Mouse (Mus musculus) neural tube, embryonic 10.5 days (tissue): Measurements from ENCODE around the gene Il11ra1.
"Not testable (repeated sequence)": the region's sequence is repeated elsewhere in the genome, so short reads cannot be mapped to it uniquely, and the experiment has no call there.

ENCODE experiments used
- DNase-seq: peaks from one replicate; pipeline ENCODE4 v3.0.0-alpha.2; 2017; ENCODE audit warnings: low spot score; ENCODE audit errors: extremely low spot score

Gene Il11ra1

DNA sequence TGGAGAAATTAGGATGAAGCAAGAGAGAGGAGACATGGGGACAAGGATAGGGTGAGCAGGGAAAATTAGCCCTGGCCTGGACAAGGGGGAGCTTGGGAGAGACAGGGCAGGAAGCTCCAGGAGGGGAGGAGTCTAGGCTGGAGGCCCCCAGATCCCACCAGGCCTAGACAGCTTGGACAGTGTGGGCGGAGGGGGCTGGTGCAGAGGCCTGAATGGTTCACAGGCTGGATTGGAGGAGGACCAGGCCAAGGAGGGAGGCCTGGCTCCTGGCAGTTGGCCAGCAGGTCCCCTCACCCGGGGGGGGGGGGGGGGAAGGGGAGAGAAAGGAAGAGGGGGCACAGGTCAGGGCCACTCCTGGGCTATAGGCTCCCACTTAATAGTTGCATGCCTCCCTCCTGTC is 20.5 kb upstream of the Il11ra1 start:
- no peak for DNase-seq

DNA sequence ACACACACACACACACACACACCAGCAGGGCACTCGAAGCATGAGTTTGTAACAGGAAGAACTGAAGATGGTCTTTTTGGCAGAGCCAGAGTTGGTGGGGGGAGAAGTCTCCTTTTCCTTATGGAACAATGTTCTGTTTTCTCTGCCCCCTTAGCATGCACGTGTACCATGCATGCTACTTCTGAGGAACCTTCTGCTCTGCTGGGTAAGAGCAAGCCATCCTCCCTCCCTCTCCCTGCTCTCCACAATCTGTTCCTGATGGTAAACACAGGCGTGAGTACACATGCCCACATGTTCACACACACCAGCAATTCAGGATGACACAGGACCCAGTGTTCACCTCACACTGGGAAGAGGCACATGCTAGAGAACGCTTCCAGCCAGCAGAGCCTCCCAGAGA is 18.6 kb upstream of the Il11ra1 start:
- DNase-seq, result no peak

GRCm38 (mm10) chr4:41681947-41682346 is 17.8 kb upstream of the Il11ra1 start:
- no peak for DNase-seq

DNA sequence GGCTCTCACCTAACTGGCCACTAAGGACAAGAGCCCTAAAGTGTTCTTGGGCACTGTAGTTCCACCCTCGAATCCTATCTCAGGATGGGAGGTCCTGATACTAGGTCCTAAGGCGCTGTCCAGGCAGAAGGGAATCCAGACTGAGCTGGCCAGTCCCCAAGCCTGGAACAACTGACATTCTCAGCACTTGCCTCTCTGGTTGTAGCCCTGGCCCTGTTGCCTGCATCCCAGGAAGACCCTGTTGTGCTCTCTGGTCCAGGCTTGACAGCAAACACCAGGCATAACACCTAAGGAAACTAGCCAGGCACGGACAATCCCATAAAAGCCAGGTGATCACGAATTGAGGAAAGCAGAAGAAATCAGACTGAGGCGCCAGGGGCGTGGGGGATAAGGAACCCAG is 17.0 kb upstream of the Il11ra1 start:
- DNase-seq, result no peak

DNA sequence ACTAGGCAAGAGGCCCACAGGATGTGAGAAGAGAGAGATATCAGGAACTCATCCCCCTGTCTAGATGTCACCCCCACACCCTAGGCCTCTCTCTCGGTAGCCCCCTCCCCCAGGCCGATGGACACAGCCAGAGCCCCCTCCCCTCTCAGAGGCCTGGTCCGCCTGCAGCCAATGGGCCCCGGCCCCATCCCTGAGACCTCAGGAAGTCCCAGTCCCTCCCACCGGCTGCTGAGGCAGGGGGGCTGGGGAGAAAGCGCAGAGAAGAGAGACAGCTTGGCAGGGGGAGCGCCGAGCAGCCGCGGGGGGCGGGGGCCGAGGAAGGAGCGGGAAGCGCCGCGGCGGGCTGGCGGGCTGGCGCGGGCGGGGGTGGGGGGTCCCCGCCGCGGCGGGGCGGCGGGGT is 16.5 kb upstream of the Il11ra1 start:
- DNase-seq, result not testable (repeated sequence)

DNA sequence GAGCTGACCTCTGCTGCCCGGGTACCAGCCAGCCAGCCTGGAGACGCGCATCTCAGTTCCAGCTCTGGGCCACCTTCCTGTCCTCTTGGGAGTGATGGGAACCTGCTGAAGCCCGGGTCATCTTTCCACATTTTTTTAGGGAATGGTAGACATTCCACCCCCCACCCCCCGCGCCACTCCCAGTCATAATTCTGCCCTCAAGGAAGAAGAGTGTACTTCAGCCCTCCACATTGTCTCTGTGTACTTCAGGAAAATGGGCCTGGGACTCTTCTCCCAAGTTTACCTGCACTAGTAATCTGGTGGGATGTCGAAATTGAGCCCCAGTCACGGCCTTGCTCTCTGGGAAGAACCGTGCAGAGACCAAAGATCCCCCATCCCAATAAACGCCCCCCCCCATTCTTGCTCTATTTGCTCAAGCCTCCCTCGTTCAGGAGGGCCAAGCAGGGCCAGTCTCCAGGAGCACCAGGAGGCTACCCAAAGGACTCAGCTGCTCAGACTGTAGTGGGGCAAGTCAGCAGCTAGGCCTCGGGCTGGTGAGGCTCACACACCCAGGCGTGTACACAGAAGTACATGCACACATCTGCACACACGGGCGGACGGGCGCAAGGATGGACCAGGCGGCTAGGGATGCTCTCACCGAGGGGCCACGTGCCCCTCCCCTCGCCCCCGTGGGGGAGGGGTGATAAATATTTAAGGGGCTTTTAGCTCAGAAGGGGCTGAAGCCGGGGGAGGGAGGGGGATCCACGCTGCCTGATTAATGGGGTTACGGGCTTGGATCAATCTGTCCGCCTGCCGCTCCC is 15.5 kb upstream of the Il11ra1 start:
- DNase-seq, result peak; percentile 61

DNA sequence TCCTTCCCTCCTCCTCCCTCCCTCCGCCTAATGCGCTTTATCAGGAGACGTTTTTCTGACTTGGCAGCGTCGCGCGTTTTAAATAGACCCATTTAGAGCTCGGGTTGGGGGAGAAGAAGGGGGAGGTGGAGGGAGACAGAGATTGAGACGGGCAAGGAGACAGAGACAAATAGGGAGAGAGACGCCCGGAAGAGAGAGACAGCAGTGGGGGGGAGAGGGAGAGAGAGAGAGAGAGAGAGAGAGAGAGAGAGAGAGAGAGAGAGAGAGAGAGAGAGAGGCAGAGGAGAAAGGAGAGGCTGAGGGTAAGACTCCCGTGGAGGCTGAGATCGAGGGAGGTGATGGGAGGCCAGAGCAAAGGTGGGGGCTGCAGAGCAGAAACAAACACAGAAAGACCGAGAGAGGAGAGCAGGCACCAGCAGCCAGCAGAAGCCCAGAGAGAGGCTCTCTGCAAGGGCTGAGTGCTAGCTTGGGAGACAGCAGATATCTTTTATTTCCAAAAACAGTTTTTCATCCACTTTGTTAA is 14.8 kb upstream of the Il11ra1 start:
- not testable (repeated sequence) for DNase-seq

- DNase-seq, result not testable (repeated sequence)
Observed at GRCm38 (mm10) chr4:41685882-41686492, 13.8 kb upstream of the Il11ra1 start.

- DNase-seq, result not testable (repeated sequence)
Observed at GRCm38 (mm10) chr4:41688562-41688961, 11.2 kb upstream of the Il11ra1 start.

DNA sequence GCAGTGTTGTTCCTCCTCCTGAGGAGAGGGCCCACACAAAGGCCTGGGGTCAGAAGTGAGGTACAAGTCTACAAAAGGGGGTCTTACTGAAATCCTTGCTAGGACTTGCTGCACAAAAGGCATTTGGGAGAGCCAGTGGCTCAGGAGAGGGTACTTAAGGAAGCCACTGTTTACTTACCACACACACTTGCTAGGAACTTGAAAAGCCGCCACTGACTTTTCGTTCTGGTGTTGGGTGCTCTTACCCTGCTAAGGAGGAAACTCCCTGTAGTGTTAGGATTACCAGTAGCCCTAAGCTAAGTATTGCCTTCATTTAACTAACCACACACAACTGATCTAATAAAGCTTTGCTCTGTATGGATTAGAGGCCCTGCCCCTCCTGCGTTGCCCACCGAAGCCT is 9.8 kb upstream of the Il11ra1 start:
- DNase-seq, result not testable (repeated sequence)

DNA sequence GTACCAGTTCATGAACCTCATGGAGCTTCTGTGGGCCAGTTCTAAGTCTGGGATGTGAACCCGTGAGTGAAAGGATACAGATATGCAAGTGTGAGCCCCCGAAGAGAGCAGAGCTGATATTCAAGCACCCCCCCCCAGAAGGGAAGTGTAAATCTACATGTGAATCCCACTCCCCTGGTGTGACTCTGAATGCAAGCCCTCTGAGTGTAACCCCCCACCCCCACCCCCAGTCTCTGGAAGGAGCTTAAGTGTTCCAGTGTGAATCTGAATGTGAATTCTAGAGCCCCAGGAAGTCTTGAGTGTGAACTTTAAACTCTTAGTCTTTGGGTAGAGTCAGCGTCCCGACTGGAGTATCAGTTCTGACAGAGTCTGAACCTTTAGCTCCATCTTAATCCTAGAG is 6.3 kb upstream of the Il11ra1 start:
- not testable (repeated sequence) for DNase-seq

DNA sequence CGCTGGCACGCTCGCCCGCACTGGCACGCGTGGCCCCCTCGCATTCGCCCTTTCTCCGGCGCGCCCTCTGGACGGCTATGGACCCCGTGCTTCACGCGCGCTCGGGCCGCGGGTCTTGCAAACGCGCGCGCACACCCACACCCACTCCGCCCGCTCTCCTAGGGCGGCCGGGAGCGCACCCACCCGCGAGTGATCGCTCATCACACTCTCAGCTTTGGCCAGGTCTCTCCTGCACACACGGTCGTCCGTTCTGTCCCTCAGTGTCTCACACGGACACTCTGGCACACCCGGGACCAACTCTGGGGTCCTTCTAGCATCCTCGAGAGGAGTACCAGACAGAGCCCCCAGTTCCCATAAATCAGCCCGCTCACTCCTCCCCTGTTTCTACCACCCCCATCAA is 4.0 kb upstream of the Il11ra1 start:
- not testable (repeated sequence) for DNase-seq

GRCm38 (mm10) chr4:41696452-41696851 is 3.3 kb upstream of the Il11ra1 start:
- not testable (repeated sequence) for DNase-seq

- DNase-seq, result peak; percentile 82
Observed at GRCm38 (mm10) chr4:41696930-41697841, 2.6 kb upstream of the Il11ra1 start, which contains the start of gene Cntfr. Gene Cntfr, minus strand, starts transcription at chr4:41697089.

DNA sequence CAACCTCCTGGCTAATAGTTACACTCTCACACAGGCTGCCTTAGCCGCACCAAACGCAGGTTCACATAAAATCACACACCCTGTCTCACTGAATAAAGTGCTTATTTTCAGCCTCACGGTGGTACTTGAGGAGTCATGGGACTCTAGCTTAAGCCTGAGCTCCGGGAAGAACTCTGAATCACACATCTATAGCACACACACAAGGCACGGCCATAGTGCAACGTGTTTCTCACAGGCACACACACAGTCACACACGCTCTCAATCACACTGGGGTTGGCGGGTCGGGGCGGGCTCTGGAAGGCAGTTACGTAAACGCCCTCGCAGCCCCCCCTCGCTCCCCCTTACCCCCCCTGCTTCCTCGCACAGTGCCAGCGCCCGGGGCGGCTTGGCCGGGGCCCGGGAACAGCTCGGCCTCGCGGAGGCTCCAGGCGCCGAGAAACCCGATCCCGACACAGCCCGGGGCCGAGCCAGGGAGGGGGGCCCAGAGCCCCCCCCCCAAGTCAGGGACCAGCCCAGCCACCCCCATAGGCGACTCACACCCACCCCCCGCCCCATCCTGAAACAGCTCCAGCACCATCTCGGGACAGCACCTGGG is 1.3 kb upstream of the Il11ra1 start:
- DNase-seq, result not testable (repeated sequence)

GRCm38 (mm10) chr4:41700224-41700623 is 435 bp downstream of the Il11ra1 start:
- not testable (repeated sequence) for DNase-seq

DNA sequence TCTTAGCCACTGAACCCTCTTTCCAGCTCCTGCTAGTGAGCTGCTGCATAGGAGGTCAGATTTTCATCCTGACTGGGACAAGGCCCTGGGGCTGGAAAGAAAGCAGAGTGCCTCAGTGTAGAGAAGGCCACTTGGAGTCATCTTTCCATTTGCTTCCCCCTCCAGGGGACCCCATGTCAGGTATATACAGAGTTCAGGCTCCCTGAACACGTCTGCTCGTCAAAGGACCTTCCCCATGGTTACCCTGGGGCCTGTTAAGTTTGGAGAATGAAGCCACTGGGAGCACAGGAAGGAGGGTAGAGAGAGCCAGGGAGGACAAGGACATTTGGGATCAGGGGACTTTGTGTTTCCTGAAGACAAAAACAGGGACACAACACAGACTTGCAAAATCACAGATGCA is 2.4 kb downstream of the Il11ra1 start:
- DNase-seq, result not testable (repeated sequence)

DNA sequence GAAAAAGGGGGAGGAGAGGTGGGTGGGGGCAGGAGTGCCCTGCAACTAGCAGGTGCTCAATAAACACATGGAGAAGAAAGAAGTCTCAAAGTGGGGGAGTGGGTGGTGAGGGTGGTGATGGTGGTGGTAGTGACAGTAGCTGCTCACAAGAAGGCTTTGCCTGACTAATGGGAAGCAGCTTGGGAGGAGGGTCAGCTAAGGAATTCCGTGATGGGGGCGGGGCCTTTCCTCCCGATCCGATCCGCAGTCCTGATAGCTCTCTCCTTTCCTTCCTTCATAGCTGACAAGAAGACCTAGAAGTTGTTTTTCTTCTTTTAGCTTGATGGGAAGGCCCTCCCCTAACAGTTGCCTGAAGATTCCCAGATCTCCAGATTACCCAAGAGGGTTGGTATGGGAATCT is 4.9 kb downstream of the Il11ra1 start:
- DNase-seq, result no peak

DNA sequence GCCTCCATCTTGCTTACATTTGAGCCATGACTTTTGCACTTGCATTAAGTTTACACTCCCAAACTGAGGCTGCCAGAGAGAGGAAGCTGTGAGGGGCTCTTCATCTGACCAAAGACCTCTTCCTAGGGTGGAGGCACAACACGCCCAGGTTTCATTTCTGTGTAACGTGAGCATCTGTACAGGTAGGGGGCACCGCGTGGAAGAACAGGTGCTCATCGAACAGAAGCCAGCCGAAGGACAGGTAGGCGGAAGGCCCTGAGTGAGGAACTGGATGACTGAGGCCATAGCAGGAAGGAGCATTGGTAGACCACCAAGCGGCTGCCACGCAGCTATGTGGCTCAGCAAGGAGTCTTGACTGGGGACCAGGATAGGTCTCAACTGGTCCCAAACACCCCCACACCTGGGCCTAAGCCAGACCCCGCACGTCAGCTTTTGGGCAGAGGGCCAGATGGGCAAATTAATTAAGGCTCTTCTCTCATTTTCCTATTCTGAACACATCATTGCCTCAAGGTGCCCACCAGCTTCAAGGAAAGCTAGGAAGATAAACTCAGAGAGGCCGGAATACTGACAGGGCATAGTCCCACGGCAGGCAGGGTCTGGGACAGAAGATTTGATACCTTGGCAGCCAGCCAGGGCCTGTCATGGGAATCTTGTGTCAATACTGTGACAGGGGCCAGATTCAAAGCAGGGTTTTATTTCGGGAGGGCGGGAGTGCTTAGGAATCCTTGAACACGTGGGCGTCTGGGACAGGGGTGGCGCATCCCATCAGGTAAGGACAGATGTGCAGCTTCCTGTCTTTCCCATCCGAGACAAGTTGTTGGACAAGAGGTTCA is 6.3 kb downstream of the Il11ra1 start:
- no peak for DNase-seq

DNA sequence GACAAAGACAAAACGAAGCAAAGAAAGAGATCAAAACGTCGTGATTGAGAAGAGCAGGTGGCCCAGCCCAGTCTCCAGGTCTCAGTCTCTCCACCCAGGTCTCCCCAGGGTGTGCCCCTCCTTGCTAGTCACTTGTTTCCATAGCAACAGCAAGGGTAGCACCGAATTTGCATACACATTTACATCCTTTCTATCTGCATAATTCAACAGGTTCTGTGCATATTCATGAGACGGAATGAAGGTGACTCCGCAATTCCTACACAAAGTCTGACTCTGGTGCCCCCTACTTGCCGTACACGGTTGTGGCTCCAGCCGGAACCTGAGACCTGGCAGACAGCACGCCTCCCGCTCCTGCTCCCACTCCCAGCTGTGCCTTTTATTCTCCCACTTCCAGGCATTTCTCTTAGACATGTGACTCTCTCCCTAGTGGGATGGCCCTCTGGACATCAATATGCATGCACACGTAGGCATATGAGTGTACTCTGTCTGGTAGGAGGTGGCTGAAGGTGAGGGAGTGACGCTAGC is 7.3 kb downstream of the Il11ra1 start:
- peak; percentile 68 for DNase-seq
